Mouse (Mus musculus) ZHBTc4 (cell line): ENCODE data around the gene Rem2.

Source experiments
- DNase-seq: peaks from one replicate; pipeline ENCODE4 v3.0.0-alpha.2; 2011; ENCODE audit warnings: low read depth, low spot score

The Rem2 gene

DNA sequence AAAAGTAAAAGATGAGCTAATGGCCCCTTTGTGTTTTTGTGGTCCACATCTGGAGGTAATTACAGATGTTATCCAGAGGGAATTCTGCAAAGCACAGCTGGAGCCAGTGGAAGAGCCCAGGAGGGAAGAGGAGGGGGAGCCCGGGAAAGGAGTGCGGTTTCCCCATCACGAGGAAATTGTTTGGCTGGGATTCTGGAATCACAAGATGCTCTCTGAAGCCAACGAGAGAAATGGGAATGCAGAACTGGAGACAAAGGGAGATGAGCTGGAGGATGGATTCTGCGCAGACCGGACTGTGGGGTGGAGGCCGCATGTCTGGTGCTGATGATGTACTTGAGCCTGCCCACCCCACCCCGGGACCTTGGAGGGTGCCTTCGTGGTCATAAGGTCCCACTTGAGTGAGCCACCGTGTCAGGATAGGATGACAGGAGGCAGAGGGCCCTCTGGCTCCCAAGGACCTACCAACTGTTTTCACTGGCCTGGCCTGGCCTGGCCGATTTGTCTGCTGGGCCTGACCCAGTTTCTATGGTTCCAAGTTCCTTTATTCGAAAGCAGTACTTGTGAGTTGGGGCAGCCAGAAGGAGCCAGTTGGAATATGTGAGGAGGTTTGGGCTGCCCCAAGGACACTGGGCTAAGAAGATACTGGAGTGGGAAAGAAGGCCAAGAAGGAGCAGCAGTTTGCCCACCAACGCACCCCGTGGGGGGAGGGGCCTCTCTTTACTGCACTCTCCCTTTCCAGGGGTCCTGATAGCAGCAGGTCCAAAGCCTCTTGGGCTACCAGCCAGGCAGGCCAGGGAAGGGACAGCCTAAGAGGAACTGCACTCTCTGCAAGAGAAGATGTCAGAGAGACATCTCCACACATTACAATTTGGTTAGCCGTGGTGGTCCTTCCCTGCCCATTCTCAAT is 31.9 kb upstream of the Rem2 start:
- no peak for DNase-seq

DNA sequence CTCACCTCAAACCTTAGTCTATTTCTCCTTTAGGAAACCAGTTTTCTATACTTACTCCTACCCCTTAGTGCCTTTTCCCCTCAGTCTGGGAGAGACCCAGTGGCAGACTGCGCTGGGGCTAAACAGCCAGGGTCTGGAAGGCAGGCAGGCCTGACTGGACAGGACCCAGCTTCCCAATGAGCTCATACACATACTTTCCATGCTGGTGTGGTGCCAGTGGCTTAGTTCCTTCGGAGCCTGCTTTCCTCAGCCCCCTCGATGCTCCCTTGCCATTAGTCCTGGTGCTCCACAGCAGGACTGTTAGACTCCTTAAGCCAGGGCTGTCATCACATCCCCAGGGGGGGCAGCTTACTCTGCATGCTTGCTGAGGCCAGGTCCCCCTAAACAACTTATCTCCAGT is 30.4 kb upstream of the Rem2 start:
- DNase-seq = no peak

GRCm38 (mm10) chr14:54453566-54453965 is 22.3 kb upstream of the Rem2 start:
- DNase-seq = no peak

- no peak for DNase-seq
Observed at GRCm38 (mm10) chr14:54454669-54455528, 21.0 kb upstream of the Rem2 start.

DNA sequence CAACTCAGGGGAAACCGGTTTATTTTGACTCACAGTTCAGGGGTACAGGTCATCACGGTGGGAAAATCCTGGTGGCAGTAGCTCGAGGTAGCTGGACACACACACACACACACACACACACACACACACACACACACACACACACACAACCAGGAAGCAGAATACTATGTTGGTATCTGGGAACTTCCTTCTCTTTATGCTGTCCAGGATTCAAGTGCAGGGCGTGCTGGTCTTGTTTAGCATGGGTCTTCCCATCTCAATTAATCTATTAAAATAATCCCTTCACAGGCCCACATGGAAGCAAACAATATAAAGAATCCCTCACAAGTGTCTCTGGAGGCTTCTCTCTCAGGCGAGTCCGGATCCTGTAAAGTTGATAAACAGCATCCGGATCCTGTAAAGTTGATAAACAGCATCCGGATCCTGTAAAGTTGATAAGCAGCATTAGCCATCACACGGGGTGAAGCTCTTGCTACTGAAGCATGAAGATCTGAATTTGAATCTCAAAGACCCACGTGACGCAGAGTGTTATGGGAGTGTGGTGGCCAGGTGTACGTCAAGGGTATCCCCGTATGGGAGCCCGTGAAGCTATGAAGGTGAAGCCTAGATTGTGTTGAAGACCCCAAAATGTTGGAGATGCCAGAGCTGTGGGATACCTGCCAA is 17.9 kb upstream of the Rem2 start:
- no peak for DNase-seq

GRCm38 (mm10) chr14:54462146-54462545 is 13.8 kb upstream of the Rem2 start:
- no peak for DNase-seq

DNA sequence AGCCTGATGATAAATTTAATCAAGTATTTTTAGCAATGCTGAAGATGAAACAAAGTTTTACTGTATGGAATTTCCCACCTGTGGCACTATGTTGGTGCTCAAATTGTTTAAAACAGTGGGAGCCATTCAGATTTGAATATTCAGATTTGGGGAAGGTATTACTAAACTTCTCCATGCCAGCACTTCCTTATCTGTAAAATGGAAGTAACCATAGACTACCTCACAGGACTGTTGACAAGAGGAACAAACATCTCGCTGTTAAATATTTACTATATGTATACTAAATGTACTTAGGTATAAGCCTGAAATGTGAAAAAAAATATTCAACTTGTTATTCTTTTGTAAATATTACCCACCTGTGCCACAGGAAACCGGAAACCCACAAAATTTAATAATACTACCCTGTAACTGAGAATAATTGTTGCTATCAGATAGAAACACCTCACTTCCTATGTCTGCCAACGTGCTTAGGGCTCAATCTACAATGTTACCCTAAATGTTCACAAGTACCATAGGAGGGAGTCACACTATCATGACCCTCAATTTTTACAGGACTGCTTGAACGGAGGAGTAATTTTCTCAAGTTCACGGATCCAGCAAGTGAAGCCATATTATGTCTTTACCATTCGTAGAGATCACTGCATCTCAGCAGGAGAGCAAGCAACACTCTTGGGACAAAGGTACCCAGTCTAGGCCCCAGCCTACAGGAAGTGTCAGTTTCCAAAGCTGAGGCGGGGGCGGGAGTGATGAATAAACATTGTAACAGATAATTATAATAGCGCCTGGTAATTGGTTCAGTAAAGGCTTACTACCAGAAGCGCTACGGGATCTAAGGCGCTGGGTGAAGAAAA is 12.6 kb upstream of the Rem2 start:
- no peak for DNase-seq

- peak; percentile 93 for DNase-seq
Observed at GRCm38 (mm10) chr14:54463959-54464292, 12.0 kb upstream of the Rem2 start, which contains the start of gene Lrp10. Gene Lrp10 (plus strand): TSS chr14:54464137.

GRCm38 (mm10) chr14:54464293-54465005 is 11.5 kb upstream of the Rem2 start:
- peak; percentile 93 for DNase-seq

DNA sequence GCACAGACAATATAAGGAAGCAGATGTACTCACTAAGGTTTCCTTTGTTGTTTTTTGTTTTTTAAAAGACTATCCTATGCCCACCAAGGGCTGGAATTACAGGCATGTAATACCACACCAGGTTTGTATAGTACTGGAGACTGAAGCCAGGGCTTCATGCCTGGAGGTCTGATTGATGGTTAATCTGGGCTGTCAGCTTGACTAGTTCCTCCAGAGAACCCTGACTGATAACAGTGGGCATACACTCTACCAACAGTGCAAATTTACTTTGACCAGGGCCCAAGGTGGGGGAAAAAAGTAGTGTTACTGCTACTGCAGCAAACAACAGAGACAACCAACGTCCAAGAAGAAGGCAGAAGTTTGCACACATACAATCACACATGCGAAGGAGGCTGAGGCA is 4.4 kb upstream of the Rem2 start:
- no peak for DNase-seq

- no peak for DNase-seq
Observed at GRCm38 (mm10) chr14:54472671-54473070, 3.2 kb upstream of the Rem2 start.

DNA sequence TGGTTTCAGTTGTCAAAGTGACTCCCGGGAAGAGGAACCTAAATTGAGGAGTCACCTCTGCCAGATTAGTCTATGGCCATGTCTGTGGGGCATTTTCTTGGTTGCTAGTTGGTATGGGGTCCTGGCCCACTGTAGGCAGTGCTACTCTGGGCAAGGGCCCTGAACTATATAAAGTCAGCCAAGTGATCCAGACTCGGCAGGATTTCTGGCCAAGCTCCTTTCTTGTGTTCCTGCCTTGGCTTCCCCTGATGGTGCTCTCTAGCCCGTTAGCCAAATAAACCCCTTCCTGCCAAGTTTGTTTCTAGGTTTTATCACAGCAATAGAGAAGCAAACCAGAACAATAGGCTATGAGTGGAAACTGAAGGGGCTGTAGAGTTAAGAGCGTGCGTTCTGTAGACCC is 1.2 kb upstream of the Rem2 start:
- DNase-seq = no peak

GRCm38 (mm10) chr14:54477172-54477909 is 1.4 kb downstream of the Rem2 start:
- DNase-seq = no peak

GRCm38 (mm10) chr14:54479451-54479920 is 3.6 kb downstream of the Rem2 start:
- peak; percentile 68 for DNase-seq

GRCm38 (mm10) chr14:54480673-54481072 is 4.8 kb downstream of the Rem2 start:
- no peak for DNase-seq

DNA sequence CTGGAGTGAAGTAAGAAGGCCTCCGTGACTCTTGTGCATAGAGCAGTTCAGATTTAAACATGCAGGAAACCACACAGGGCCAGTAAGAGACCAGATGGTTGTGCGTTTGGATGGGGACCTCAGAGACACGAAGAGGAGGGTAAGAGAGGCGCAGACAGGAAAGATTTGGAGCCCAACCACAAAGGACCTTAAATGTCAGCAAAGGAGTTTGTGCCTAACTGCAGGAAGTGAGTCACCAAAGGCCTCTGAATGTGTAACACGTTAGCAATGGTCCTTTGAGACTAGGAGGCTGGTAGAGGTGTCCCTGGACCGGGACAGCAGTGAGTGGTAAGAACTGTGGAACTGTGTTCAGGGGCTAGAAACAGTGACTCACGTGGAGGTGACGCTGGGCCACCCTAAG is 5.5 kb downstream of the Rem2 start:
- DNase-seq = no peak

DNA sequence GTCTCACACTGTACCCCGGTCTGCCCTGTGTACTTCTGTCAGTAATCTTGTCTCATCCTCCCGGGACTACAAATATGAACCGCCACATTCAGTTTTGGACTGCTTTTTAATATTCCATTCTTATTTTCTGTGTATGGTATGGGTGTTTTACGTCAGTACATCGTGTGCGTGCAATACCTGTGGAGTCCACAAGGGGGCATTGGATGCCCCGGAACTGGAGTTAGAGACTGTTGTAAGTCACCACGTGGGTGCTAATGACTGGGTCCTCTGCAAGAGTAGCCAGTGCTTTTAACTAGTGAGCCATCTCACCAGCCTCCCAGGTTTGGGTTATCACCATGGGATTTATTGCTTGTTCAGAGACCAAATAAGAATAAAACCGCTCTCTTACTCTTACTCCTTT is 6.6 kb downstream of the Rem2 start:
- DNase-seq = peak; percentile 85

DNA sequence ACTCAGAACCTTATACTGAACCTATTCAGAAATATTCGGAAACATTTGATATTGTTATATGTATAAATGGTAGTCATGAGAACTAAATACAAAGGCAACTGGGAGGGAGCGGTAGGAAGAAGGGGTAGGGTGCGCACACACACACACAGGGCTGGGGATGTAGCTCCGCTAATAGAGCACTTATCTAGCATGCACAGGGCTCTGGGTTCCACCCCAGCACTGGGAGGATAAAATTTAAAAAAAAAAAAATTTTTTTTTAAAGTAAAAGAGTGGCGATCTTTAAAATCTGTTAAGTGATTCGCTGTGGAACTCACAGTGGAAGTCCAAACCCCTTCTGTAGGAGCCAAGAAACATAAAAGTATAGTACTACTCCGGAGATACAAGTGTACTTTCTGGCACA is 10.0 kb downstream of the Rem2 start:
- no peak for DNase-seq

- DNase-seq = no peak
Observed at GRCm38 (mm10) chr14:54487732-54488131, 11.8 kb downstream of the Rem2 start.

DNA sequence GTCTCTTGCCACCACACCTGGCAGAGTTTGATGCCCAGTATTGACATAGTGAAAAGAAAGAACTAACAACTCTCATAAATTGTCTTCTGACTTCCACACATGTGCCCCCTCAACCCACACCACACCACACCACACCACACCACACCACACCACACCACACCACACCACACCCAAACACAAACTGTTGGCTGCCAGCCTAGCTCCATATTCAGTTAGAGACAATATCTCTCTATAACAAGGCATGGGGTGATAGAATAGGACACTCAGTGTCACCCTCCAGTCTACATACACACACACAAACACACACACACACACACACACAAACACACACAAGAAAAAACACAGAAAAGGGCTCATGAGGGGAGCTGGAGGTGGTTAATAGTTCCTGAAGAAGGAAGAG is 12.4 kb downstream of the Rem2 start:
- DNase-seq = no peak
